Mouse (Mus musculus): ENCODE measurements around the gene Trim11. TPM values are rescaled to one million over a fixed set of nuclear protein-coding genes. Genes with fewer than 3 reads are reported as not detected.

Gene Trim11
- total and polyA plus RNA-seq, 2 experiments: 13.4 to 22.4 TPM

DNA sequence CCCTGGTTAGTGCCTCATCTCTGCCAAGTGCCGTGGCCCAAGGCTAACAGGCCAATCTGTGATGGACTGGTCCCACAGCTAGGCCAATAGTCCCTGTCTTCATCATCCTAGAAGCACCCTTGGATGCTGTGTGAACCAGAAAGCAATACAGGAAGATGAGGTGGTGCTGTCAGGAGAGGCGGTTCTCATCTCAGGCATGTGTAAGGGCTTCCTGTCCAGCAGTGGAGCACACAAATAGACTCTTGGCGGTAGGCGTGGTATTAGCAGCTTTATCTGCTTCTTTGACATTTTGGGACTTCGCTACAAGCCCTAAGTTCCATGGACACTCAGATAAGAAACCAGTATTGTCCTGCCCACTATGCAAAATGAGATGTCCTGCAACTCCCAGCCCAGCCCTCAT lies 19.6 kb downstream of the Trim11 start:
- no peak for TF ChIP-seq CTCF (IDR thresholded peaks at IDR 0.05; ENCODE audit: low read depth, low read length)
- no peak for TF ChIP-seq POLR2A (IDR thresholded peaks at IDR 0.05; ENCODE audit: extremely low read depth, insufficient read depth, low read length)
- DNase-seq (ENCODE audit: extremely low read depth, low read depth, low spot score): no peak
- no peaks in the 10 kb centered on the region for H3K36me3 ChIP-seq (ENCODE audit: control insufficient read depth, insufficient read depth, low read length)
- peaks cover 1% of the 10 kb centered on the region for H3K4me1 ChIP-seq (ENCODE audit: control insufficient read depth, insufficient read depth, low read length)
- H3K27me3 ChIP-seq (ENCODE audit: control insufficient read depth, insufficient read depth, low read length): peaks cover 2% of the 10 kb centered on the region; the same call in 1 of the 2 replicates
- no peaks in the 10 kb centered on the region for H3K79me2 ChIP-seq (ENCODE audit: control insufficient read depth, insufficient read depth, low read length)
- H3K27ac ChIP-seq (replicated peaks; ENCODE audit: insufficient read depth, low read depth, low read length): no peak overlapping the region
- H3K4me3 ChIP-seq (ENCODE audit: insufficient read depth, low read depth, low read length): no peak overlapping the region
- no peak overlapping the region for H3K9ac ChIP-seq (ENCODE audit: low read depth, low read length)
- WGBS: 77% methylated on average over 5 of the region's 5 CpGs

- Histone ChIP-seq H3K27me3 (ENCODE audit: control insufficient read depth, insufficient read depth, low read length) (peaks cover 2% of the 10 kb centered on the region; the same call in 1 of the 2 replicates), H3K27ac (replicated peaks; ENCODE audit: insufficient read depth, low read depth, low read length) (no peak overlapping the region), H3K36me3 (ENCODE audit: control insufficient read depth, insufficient read depth, low read length) (no peaks in the 10 kb centered on the region), H3K9ac (ENCODE audit: low read depth, low read length) (no peak overlapping the region), H3K79me2 (ENCODE audit: control insufficient read depth, insufficient read depth, low read length) (no peaks in the 10 kb centered on the region), H3K4me1 (ENCODE audit: control insufficient read depth, insufficient read depth, low read length) (peaks cover under 1% of the 10 kb centered on the region), H3K4me3 (ENCODE audit: insufficient read depth, low read depth, low read length) (no peak overlapping the region)
- WGBS: 62% methylated on average over 11 of the region's 11 CpGs
- DNase-seq (ENCODE audit: extremely low read depth, low read depth, low spot score): no peak
- no peak for TF ChIP-seq CTCF (IDR thresholded peaks at IDR 0.05; ENCODE audit: low read depth, low read length)
- no peak for TF ChIP-seq POLR2A (IDR thresholded peaks at IDR 0.05; ENCODE audit: extremely low read depth, insufficient read depth, low read length)
Measured at GRCm38 (mm10) chr11:58999158-58999557, 21.3 kb downstream of the Trim11 start.

DNA sequence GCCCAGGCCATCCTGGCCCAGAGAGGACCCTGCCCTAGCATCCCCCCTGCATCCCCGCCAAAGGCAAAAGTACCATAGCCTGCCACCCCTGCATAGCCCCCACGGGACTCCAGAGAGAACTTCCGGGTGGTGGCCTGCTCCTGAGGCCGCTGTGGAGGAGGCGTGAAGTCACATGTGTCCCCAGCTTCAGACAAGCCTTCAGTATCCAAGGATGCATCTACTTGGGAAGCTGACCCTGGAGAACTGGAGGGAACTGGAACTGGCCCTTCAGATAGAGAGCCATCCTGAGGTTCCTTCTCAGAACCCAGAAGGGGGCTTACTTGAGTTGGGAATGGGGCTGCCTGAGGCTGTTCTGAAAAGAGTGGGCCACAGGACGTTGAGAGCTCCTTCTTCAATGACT lies 21.9 kb downstream of the Trim11 start:
- TF ChIP-seq POLR2A (IDR thresholded peaks at IDR 0.05; ENCODE audit: extremely low read depth, insufficient read depth, low read length): no peak
- no peak for TF ChIP-seq CTCF (IDR thresholded peaks at IDR 0.05; ENCODE audit: low read depth, low read length)
- no peak for DNase-seq (ENCODE audit: extremely low read depth, low read depth, low spot score)
- peaks cover 2% of the 10 kb centered on the region; the same call in 1 of the 2 replicates for H3K27me3 ChIP-seq (ENCODE audit: control insufficient read depth, insufficient read depth, low read length)
- H3K4me1 ChIP-seq (ENCODE audit: control insufficient read depth, insufficient read depth, low read length): no peaks in the 10 kb centered on the region
- H3K4me3 ChIP-seq (ENCODE audit: insufficient read depth, low read depth, low read length): no peak overlapping the region
- no peaks in the 10 kb centered on the region for H3K36me3 ChIP-seq (ENCODE audit: control insufficient read depth, insufficient read depth, low read length)
- no peaks in the 10 kb centered on the region for H3K79me2 ChIP-seq (ENCODE audit: control insufficient read depth, insufficient read depth, low read length)
- H3K27ac ChIP-seq (replicated peaks; ENCODE audit: insufficient read depth, low read depth, low read length): no peak overlapping the region
- H3K9ac ChIP-seq (ENCODE audit: low read depth, low read length): no peak overlapping the region
- WGBS: 79% methylated on average over 6 of the region's 6 CpGs

DNA sequence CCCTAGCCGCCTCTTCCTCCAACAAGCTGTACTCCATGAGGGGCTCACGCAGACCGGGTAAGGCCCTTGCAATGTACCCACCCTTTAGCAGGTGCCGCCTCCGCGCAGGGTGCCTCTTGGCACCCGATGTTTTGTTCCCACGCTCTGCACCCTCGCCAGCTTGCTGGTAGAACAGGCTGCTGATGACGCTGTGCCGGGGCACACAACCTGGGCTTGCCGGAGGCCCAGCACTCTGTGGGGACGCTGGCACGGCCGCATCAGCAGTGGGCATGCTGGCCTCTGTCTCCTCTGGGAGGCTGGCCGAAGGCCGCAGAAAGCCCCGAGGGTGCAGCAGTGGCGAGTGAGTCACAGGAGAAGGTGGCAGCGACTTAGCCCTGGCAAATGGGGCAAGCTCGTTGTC lies 22.7 kb downstream of the Trim11 start:
- Histone ChIP-seq H3K79me2 (ENCODE audit: control insufficient read depth, insufficient read depth, low read length) (no peaks in the 10 kb centered on the region), H3K4me3 (ENCODE audit: insufficient read depth, low read depth, low read length) (no peak overlapping the region), H3K27ac (replicated peaks; ENCODE audit: insufficient read depth, low read depth, low read length) (no peak overlapping the region), H3K36me3 (ENCODE audit: control insufficient read depth, insufficient read depth, low read length) (no peaks in the 10 kb centered on the region), H3K4me1 (ENCODE audit: control insufficient read depth, insufficient read depth, low read length) (no peaks in the 10 kb centered on the region), H3K27me3 (ENCODE audit: control insufficient read depth, insufficient read depth, low read length) (peaks cover 2% of the 10 kb centered on the region; the same call in 1 of the 2 replicates), H3K9ac (ENCODE audit: low read depth, low read length) (no peak overlapping the region)
- no peak for TF ChIP-seq CTCF (IDR thresholded peaks at IDR 0.05; ENCODE audit: low read depth, low read length)
- TF ChIP-seq POLR2A (IDR thresholded peaks at IDR 0.05; ENCODE audit: extremely low read depth, insufficient read depth, low read length): no peak
- DNase-seq (ENCODE audit: extremely low read depth, low read depth, low spot score): no peak
- 91% methylated on average over 21 of the region's 21 CpGs for WGBS

- no peak overlapping the region for H3K4me3 ChIP-seq (ENCODE audit: insufficient read depth, low read depth, low read length)
- WGBS: 79% methylated on average over 7 of the region's 7 CpGs
- TF ChIP-seq CTCF (IDR thresholded peaks at IDR 0.05; ENCODE audit: low read depth, low read length): no peak
- TF ChIP-seq POLR2A (IDR thresholded peaks at IDR 0.05; ENCODE audit: extremely low read depth, insufficient read depth, low read length): no peak
- DNase-seq (ENCODE audit: extremely low read depth, low read depth, low spot score): no peak
- H3K9ac ChIP-seq (ENCODE audit: low read depth, low read length): no peak overlapping the region
- no peaks in the 10 kb centered on the region for H3K79me2 ChIP-seq (ENCODE audit: control insufficient read depth, insufficient read depth, low read length)
- no peaks in the 10 kb centered on the region for H3K27me3 ChIP-seq (ENCODE audit: control insufficient read depth, insufficient read depth, low read length)
- H3K36me3 ChIP-seq (ENCODE audit: control insufficient read depth, insufficient read depth, low read length): no peaks in the 10 kb centered on the region
- H3K27ac ChIP-seq (replicated peaks; ENCODE audit: insufficient read depth, low read depth, low read length): no peak overlapping the region
- no peaks in the 10 kb centered on the region for H3K4me1 ChIP-seq (ENCODE audit: control insufficient read depth, insufficient read depth, low read length)
Measured at GRCm38 (mm10) chr11:59002327-59003079, 24.6 kb downstream of the Trim11 start.

GRCm38 (mm10) chr11:59015052-59015451 lies 37.2 kb downstream of the Trim11 start:
- H3K4me1 ChIP-seq (ENCODE audit: control insufficient read depth, insufficient read depth, low read length): no peaks in the 10 kb centered on the region
- no peak for TF ChIP-seq POLR2A (IDR thresholded peaks at IDR 0.05; ENCODE audit: extremely low read depth, insufficient read depth, low read length)
- TF ChIP-seq CTCF (IDR thresholded peaks at IDR 0.05; ENCODE audit: low read depth, low read length): peak; percentile 65
- no peak for DNase-seq (ENCODE audit: extremely low read depth, low read depth, low spot score)
- 45% methylated on average over 9 of the region's 9 CpGs for WGBS
- H3K4me3 ChIP-seq (ENCODE audit: insufficient read depth, low read depth, low read length): no peak overlapping the region
- H3K36me3 ChIP-seq (ENCODE audit: control insufficient read depth, insufficient read depth, low read length): no peaks in the 10 kb centered on the region
- no peaks in the 10 kb centered on the region for H3K27me3 ChIP-seq (ENCODE audit: control insufficient read depth, insufficient read depth, low read length)
- H3K27ac ChIP-seq (replicated peaks; ENCODE audit: insufficient read depth, low read depth, low read length): no peak overlapping the region
- no peak overlapping the region for H3K9ac ChIP-seq (ENCODE audit: low read depth, low read length)
- no peaks in the 10 kb centered on the region for H3K79me2 ChIP-seq (ENCODE audit: control insufficient read depth, insufficient read depth, low read length)

Measured in liver, adult 2 months (tissue).